Mouse (Mus musculus) layer of hippocampus, adult 9-11 months (tissue): ENCODE data around the gene 1700067P10Rik.

ENCODE experiments used
- DNase-seq: peaks from one replicate; pipeline ENCODE4 v3.0.0; 2022

Gene 1700067P10Rik

DNA sequence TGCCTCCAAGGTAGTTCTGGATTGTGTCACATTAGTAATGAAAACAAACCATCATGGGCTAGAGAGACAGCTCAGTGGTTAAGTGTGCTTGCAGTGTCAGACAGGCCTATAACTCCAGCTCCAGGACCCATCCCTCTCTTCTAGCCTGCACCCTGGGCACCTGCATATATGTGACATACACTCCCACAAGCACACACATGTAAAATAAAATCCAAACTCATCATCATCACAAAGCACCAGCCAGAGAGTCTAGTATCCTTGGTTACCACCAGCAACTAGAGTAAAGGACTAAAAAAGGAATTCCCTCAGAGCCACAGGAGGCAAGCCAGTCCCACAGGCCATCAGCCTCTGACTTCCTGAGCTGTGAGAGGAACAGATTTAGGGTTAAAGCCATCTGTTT is at the start of gene 1700067P10Rik:
TSS of gene 1700067P10Rik (plus strand) at position 301 of the 400 bp plus-strand sequence.
- no peak for DNase-seq

DNA sequence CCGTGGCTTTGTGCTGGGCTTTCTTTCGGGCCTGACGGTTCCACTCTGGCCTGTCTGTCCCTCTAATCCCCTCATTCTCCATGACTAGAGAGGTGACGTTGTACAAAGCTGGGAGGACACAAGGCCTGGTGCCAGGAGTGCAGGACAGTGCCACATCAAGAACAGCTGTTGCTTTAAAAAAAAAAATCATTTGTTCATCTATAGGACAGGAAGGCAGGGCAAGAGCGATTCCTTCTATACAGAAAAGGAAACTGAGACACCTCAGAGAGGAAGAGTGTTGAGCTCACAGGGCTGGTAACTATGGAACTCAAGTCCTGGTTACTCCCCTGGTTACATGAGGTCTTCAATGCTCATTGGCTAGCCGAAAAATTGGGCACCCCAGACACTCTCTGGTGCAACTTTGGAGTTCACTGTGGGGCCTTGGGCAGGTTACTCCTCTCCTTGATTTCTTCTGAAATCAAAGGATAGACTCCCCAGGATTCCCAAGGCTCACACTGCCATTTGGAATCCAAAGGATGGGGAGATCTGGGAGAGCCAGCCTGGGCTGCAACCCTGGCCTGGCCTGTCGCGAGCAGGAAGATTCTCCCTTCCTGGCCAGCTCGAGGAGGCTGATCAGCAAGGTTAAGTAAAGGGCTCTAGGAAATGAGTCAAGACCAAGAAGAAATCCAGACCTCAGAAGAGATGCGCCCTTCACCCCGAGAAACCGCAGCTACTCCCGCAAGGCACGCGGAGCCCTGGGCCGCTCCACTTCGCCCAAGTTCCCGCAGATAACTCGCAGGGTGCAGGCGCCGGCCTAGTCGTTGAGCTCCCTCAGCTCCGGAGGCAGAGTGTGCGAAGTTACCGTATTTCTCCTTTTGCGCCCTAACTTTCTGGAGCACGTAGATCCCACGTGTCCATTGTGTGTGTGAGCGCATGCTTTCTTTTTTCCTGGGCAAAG is 47.5 kb upstream of the 1700067P10Rik start:
- DNase-seq: peak; percentile 21

DNA sequence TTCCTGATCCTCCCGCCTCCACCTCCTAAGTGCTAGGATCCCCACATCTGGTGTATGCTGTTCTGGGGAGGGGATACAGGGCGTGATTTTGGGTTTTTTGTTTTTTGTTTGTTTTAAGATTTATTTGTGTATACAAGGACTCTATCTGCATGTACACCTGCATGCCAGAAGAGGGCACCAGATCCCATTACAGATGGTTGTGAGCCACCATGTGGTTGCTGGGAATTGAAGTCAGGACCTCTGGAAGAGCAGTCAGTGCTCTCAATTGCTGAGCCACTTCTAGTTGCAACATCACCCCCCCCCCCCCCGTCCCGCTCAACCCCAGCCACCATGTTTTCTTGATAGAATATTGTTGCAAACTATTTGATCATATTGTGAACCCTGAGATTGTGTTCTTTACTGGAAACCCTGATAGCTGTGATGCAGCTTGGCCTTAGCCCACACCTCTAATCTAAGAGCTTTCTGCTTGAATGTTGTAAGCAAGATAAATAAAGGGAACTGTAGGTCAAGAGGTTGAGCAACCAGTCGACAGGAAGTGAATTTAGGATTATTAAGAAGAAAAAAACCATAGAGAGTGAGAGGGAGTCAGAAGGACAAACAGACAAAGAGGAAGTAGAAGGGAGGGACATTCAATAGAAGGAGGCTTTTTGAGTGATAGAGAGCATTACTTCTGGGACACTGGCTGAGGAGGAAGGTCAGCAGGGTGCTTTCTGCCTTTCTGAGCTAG is 45.8 kb upstream of the 1700067P10Rik start:
- DNase-seq: no peak

DNA sequence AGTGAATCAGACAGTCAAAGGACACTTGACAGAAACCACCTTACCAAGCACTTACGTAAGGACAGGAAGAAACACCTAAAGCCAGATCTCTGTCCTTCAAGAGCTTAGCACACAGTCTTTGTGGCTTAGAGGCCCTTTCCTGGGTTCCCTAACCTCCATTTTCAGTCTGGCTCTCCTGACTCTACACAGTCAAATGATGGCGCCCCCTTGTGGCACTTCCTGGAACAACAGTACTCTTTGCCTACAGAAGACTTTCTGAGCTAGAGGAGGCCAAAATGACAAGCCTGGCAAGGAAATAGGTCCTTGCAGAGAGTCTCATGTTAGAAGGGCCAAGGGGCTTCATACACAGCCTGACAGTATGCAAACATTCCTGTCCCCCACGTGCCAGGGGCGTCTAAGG is 43.5 kb upstream of the 1700067P10Rik start:
- peak; percentile 43 for DNase-seq

DNA sequence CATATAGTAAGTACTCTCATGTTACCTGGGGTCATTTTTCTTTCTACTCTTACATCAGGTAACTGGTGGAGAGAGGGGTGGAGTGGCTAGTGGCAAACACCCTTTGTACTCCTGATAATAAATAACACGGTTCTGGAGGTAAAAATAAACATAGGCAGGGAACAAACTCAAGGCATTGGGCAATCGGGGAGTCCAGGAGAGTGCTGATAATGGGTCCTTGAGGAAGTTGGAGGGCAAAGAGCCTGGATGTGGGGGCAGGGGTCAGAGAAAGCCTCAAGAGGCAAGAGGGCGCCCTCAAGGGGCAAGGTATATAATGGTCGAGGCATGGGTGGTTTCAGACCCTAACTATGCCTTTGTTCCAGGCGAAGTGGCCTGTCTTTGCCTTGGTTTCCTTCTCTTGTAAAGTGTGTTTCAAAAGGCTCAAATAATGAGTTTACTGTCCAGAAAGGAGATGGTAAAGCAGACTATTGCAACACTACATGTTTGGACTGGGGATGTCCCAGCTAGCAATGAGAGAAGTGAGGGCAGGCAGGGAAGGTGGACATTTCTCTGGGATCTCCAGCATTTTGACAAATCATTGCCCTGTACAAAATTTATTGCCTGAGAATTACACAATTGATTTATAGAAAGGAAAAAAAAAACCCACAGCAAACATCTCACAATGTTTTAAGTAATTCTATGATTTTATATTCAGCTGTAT is 37.3 kb upstream of the 1700067P10Rik start:
- no peak for DNase-seq

DNA sequence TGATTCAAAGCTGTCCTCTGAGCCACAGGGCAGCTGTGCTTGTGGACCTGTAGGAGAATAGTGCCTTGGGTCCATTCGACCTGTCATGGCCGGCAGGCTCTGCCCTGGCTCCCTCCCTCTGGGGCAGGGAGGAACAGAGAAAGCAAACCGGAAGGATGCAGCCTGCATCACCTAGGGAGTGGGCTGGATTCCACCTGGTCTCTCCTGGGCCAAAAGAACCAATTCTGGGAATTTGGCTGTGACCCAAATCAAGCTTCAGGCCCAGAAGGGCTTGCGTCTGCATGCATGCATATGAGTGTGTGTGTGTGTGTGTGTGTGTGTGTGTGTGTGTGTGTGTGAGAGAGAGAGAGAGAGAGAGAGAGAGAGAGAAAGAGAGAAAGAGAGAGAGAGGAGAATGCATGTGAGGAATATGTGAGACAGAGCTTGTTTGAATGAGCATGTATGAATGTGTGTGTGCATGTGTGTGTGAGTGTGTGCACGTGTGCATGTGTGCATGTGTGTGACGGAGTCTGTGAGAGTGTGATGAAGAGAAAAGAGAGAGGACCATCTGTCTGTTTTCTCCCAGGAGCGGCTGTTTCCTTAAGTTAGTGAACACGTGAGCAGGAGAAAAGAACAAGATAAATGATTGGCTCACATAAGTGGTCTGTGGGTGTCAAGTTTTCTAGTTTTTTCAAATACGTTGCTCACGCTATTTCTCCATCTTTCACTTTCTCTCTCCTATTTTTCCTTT is 36.6 kb upstream of the 1700067P10Rik start:
- DNase-seq: no peak

DNA sequence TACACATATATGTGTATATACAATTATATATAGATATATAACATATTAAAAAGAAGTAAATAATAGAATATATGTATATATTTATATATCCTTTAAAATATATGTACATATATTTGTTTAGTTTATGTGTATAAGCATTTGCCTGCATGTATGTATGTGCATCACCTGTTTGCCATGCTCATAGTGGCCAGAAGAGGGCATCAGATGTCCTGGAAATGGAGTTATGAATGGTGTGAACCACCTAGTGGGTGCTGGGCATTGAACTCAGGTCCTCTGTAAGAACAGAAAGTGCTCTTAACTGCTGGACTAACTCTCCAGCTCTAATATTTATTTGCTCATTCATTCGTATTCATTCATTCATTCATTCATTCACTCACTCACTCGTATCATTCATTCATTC is 35.5 kb upstream of the 1700067P10Rik start:
- no peak for DNase-seq

DNA sequence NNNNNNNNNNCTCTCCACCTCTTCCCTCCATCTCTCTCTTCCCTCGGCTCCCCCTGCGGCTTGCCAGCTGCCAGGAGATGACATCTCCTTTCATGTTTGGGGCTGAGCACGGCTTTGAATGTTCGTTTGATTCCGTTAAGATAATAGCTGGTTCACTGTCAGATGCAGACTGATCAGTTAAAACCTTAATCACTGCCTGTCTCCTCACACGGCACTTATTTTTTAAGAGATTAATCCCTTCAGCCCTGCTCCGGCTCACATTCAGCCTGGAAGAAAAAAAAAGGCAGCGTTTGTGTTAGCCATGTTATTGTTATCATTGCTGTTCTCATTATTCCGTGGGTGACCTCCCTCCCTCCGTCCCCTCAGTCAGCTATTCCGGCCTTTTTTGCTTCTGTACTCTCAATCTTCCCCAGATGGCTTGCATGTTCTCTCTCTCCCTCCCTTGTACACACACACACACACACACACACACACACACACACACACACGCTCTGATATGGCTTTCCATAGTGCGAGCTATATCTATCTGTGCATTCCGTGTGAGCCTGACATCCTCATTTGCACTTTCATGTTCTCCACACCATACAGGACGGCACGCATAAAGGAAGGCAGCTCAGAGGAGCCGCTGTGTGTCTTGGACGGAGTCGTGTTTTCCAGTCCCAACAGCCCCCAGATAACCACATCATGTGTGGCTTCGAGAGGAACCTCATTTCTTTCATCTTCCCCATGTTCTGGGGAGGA is 33.9 kb upstream of the 1700067P10Rik start:
- DNase-seq: no peak

DNA sequence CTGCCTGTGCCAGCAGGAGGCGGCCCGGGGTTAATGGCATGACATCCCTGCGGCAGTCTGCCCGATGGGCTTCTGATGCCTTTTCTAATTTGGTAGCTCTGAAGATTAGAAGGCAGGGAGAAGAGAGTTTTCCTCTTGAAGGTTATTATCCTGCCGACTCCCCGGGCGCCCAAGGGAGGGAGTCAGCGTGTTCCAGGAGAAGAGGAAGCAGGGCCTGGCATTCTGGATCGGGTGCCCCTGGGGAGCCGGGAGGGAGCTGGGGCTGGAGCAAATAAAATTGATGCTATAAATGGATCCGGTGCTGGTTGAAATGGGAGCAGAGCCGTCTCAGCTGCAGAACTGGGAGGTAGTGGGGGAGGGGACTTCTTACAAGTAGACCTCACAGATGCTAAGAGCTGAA is 31.7 kb upstream of the 1700067P10Rik start:
- no peak for DNase-seq

DNA sequence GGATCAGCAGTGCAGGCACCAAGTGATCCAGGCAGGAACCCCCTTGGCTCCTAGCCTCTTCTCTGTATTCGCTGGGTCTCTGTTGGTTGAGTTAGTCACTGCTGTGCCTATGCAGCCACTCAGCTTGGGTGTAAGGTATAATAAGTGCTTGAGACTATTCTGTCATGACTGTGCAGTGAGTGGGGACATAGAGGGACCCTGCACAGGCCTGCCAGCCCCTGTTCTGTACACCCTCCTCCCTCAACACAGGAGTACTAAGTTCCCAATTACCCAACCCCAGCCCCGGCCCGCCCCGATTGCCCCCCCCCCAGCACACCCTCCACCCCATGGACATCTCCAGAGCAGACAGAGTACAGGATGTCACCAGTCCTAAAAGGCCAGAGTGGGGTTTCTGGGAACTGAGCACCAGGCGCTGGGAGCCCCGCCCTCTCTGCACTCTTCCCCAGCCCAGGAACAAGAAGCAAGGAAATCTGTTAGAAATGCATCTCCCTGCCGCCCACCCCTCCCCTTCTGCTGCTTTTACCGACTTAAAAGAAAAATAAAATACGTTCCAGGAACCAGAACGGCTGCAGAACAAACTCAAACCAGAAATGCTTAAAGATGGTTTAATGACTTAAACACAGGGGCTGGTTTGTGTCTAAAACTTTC is 24.8 kb upstream of the 1700067P10Rik start:
- DNase-seq: peak; percentile 45

DNA sequence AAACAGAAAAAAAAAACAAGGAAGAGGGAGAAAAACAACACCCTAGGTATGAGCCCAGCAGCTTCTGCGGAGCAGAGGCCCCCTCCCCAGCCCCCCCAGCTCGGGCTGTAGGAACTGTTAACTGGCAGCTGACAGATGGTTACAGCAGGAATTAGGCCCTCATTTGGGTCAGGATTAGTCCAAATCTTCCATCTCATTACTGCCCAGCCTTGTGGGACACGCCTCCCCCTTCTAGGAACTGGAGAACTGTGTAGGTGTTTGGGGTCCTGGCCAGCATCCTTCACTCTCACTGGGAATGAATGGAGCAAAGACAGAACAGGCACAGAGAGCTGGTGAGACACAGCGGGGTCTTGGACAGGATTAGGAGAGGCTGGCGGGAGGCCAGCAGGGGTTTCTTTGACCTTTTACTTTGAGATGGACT is 24.0 kb upstream of the 1700067P10Rik start:
- no peak for DNase-seq

DNA sequence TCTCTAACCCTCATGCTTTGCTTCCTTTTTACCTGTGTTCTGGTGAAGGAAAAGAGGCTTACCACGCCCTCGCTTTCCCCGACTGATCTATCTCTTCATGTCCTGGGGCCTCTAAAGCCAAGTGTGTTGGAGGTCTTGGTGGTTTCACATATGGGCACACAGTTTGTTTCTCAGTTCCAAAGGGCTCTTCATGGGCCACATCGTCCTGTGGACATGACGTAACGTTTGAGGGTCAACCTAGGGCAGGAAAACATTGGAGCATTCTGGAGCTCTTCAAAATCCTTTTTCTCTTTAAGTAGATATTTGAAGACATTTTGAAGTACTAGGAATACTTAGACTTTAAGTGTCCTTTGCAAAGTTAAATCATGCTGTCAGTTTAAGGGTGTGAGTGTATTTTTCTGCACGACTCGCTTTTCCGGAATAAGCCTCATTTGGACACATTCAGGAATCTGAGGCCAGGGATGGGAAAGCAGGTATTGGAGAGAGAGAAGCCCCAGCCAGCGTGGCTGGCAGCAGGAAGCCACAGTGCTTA is 22.0 kb upstream of the 1700067P10Rik start:
- DNase-seq: no peak

DNA sequence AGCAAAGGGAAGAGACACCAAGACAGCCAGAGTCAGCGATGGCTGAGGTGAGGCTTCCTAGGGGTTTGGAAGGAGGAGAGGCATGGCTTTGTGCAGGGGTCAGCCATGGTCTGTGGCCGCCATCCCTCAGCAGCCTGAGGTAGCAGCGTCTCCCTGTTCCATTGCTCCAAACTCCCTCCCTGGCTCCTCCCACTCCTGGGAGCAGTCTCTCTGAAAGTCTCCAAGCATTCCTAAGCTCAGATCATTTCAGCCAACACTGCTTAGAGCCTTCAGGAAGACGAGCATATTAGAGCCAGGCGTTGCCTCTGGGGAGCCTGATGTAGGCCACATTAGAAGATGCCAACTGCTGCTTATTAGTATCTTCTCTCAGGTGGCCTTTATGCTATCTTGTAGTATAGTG is 21.4 kb upstream of the 1700067P10Rik start:
- DNase-seq: no peak

DNA sequence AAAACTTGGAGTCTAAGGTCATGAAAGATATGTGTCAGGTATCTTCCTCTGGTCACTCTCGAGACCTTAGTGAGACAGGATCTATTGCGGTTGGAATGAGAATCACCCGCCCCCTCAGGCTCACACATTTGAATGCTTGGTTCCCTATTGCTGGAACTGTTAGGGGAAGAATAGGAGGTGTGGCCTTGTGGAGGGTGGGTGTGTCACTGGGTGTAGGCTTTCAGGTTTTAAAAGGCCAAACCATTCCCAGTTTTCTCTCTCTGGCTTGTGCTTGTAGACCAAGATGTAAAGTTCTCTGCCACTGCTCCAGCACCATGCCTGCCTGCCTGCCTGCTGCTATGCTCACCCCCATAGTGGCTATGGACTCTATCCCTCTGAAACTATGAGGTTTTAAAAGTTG is 8.5 kb upstream of the 1700067P10Rik start:
- no peak for DNase-seq

DNA sequence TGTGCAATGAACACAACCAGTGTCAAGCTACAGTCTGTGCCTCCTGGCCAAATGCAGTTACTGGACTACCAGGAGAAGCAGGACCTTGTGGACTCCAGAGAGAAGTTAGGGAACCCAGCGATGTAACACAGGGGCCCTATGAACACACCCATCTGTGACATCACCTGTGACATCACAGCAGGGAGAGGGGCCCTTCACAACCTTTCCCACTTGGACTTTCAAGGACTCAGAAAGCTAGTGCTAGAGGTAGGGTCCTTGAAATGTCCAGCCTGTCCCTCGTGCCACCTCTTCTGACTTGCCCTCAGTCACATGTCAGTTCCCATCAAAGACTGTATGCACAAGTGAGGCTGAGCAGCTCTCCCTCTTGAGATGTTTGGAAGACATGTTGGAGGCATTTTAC is 327 bp downstream of the 1700067P10Rik start:
- no peak for DNase-seq

DNA sequence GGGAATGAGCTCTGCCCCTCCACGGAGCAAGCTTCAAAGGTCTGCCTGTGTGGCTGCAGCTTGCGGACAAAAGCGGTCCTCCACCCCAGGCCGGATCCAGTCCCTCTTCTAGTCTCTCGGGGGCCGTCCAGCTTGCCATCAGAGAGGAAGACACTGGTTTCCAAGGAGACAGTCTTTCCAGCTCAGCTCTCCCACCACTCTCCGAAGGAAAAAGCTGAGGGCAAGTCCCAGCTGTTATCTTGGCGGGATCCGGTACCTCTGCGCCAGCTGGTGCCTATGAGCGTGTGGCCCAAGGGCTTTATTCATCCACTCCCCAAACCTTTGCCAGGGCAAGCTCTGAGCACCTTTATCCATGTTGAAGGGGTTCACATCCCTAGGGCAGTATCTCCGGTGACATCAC is 1.2 kb downstream of the 1700067P10Rik start:
- DNase-seq: no peak

DNA sequence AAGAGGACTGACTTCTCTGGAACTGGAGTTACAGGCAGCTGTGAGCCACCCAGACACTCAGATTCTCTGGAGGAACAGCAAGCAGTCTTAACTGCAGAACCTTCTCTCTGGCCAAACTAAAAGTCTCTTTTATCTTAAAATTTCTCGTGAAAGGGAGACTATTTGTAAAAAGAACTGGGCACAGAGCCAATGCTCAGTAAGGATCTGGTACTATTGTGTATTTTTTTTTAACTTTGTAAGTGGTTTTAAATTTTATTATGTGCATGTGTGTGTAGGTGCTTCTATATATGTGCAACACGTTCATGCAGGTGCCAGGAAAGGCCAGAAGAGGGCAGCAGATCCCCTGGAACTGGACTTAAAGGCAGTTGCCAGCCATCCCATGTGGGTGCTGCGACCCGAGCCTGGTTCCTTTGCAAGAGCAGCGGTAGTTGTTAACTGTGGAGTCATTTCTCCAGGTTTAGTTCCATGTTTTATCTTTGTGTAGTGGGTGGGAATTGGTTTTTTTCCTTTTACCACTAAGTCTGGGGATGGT is 4.2 kb downstream of the 1700067P10Rik start:
- DNase-seq: no peak

DNA sequence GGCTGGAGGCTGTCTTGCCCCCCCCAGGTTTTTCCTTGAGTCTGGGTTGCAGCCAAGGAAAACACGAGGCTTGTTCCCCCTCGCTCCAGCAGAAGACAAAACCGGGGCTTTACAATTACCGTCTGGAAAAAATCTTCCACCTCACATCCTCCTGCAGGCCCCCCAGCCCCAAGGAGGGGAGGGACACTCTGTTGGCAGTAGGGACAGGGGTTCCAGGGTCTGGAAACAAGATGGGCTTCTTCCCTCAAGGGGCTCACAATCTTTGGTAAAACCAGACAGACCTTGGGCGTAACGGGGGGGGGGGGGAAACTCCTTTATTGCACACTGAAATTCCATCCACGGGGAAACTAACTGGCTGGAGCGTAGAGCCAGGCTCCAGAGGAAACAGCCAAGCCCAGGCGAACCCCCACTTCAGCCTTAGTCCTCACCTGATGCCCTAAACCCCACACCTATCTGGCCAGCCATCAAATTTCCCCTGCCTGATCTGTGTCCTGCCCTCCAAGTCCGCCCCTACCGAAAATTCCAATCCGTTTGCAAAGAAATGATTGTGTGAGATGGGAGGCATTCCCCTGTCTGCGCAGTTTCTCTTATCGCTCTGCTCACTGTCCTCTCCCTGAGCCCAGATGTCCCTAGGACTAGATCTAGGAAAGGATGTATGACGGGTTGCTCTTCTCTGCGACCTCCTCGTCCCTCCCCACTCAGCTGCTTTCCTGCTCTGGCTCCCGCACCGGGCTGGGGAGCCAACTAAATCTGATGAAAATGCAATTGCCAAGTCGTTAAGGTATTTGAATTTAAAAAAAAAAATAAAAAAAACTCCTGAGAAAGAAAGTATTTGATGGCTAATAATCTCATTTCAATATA is 5.9 kb downstream of the 1700067P10Rik start:
- DNase-seq: no peak

DNA sequence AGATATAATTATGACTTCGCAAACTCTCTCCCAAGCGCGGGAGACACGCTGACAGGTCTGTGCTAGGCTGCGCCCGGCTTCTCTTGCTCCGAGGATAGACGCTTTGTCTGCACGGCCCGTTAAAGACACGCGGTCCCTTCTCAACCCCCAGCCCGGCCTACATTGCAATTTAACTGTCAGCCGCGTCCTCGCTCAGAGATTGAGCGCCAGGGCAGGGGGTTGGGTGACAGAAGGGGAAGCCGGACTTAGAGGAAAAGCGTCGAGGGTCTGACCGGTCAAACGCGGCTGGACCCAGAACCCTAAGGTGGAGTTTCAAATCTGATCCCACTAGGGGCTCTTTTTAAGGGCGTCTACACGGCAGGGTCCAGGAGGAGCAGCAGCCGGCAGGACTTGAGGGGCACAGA is 6.6 kb downstream of the 1700067P10Rik start:
- DNase-seq: no peak

DNA sequence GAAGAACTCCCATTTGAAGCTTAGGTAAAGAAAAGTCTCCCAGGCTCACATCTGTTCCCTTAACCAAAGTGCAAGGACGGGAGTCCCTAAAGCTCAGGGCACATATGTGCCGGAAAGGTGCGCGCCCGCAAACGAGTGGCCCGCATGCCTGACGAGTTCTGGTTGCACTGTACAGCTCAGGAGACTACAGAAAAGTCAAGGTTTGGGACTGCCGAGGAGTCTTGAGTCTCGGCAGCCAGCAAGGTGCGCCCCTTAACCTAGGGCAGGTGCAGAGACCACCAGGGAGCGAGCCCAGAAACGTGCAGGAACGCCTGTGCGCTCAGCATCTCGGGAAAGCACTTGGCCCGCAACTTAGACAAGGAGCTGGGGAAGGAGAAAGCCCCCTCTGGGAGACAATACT is 7.2 kb downstream of the 1700067P10Rik start:
- no peak for DNase-seq
